Mouse (Mus musculus) CH12.LX (cell line): ENCODE measurements around the gene Fan1. TPM values are rescaled to one million over a fixed set of nuclear protein-coding genes. Genes with fewer than 3 reads are reported as not detected.

Experiments used
- DNase-seq: peaks from one replicate; pipeline ENCODE4 v3.0.0-alpha.2; 2013; ENCODE audit errors: extremely low read depth
- H3K27ac ChIP-seq: 2 replicates; pipeline ENCODE4 v1.5.1; 2012; ENCODE audit warnings: low read depth, mild to moderate bottlenecking, control low read depth, moderate library complexity; ENCODE audit not compliant: insufficient read depth
- H3K27me3 ChIP-seq: replicated peaks from 2 replicates; pipeline ENCODE3; 2012; ENCODE audit warnings: inconsistent platforms
- H3K36me3 ChIP-seq, 2 experiments: replicated peaks in 1 of 2; 2 replicates each; pipeline versions ENCODE3 to v1.6.1; 2012; ENCODE audit warnings: inconsistent platforms in 1 of 2, low read length in 1 of 2, mild to moderate bottlenecking in 1 of 2, mixed read lengths in 1 of 2, moderate library complexity in 1 of 2; ENCODE audit not compliant: control insufficient read depth in 1 of 2, insufficient read depth in 1 of 2
- H3K4me1 ChIP-seq, 2 experiments: 2 replicates each; pipeline ENCODE4 v1.6.1; 2012; ENCODE audit warnings: inconsistent platforms in 1 of 2, moderate library complexity in 1 of 2; ENCODE audit not compliant: insufficient read depth in 2 of 2, control insufficient read depth in 1 of 2
- H3K4me2 ChIP-seq: 2 replicates; pipeline ENCODE4 v1.6.1; 2012; ENCODE audit warnings: low read depth, mild to moderate bottlenecking, control low read depth; ENCODE audit not compliant: poor library complexity, insufficient read depth, severe bottlenecking
- H3K4me3 ChIP-seq, 3 experiments: fragments of 150-350 bp in 1 of 3; sonication (generic) in 1 of 3; replicated peaks in 1 of 3; 2 replicates each; pipeline versions ENCODE3 to v1.5.1; 2011 to 2012; ENCODE audit warnings: low read depth in 2 of 3, low read length in 2 of 3, mild to moderate bottlenecking in 2 of 3, moderate library complexity in 2 of 3, control low read depth in 1 of 3, improper control_type of control experiment in 1 of 3, inconsistent platforms in 1 of 3, mixed read lengths in 1 of 3; ENCODE audit not compliant: poor library complexity in 1 of 3
- H3K79me2 ChIP-seq: replicated peaks from 2 replicates; pipeline ENCODE4 v1.6.1; 2012; ENCODE audit warnings: mild to moderate bottlenecking, moderate library complexity; ENCODE audit not compliant: control insufficient read depth, poor library complexity, insufficient read depth, severe bottlenecking; ENCODE audit errors: extremely low read depth
- H3K9ac ChIP-seq: 2 replicates; pipeline ENCODE4 v1.6.1; 2012; ENCODE audit warnings: low read depth, mild to moderate bottlenecking, control low read depth, moderate library complexity; ENCODE audit not compliant: insufficient read depth
- H3K9me3 ChIP-seq: replicated peaks from 2 replicates; pipeline ENCODE3; 2012; ENCODE audit warnings: low read length, inconsistent platforms, mixed read lengths
- BHLHE40 ChIP-seq: IDR thresholded peaks from 2 replicates; pipeline ENCODE4 v1.6.1; 2011; ENCODE audit warnings: mild to moderate bottlenecking, low read depth, low read length, improper control_type of control experiment
- CHD1 ChIP-seq: IDR thresholded peaks from 2 replicates; pipeline ENCODE4 v1.6.1; 2012; ENCODE audit warnings: low read depth, low read length, improper control_type of control experiment, inconsistent platforms
- CHD2 ChIP-seq: IDR thresholded peaks from 2 replicates; pipeline ENCODE4 v1.6.1; 2011; ENCODE audit warnings: low read length, improper control_type of control experiment
- CTCF ChIP-seq, 2 experiments: IDR thresholded peaks in 1 of 2; conservative IDR thresholded peaks in 1 of 2; 2 replicates each; pipeline ENCODE4 v1.5.1; 2011 to 2012; ENCODE audit warnings: low read depth in 2 of 2, low read length in 2 of 2, improper control_type of control experiment in 1 of 2, inconsistent platforms in 1 of 2, mild to moderate bottlenecking in 1 of 2, moderate library complexity in 1 of 2
- E2F4 ChIP-seq: IDR thresholded peaks from 2 replicates; pipeline ENCODE4 v1.6.1; 2011; ENCODE audit warnings: low read depth, low read length, improper control_type of control experiment; ENCODE audit not compliant: insufficient replicate concordance
- ETS1 ChIP-seq: conservative IDR thresholded peaks from 2 replicates; pipeline ENCODE4 v1.6.1; 2012; ENCODE audit warnings: low read depth, mild to moderate bottlenecking, inconsistent platforms, low read length, improper control_type of control experiment, moderate library complexity
- HCFC1 ChIP-seq: IDR thresholded peaks from 2 replicates; pipeline ENCODE4 v1.6.1; 2012; ENCODE audit warnings: low read depth, mild to moderate bottlenecking, inconsistent platforms, low read length, improper control_type of control experiment
- IRF4 ChIP-seq: IDR thresholded peaks from 2 replicates; pipeline ENCODE4 v1.6.1; 2014; ENCODE audit warnings: low read depth, mild to moderate bottlenecking, inconsistent platforms, low read length, improper control_type of control experiment
- MAZ ChIP-seq: IDR thresholded peaks from 2 replicates; pipeline ENCODE4 v1.6.1; 2012; ENCODE audit warnings: low read depth, mild to moderate bottlenecking, inconsistent platforms, low read length, improper control_type of control experiment, moderate library complexity
- MEF2A ChIP-seq: IDR thresholded peaks from 2 replicates; pipeline ENCODE4 v1.6.1; 2014; ENCODE audit warnings: low read depth, mild to moderate bottlenecking, inconsistent platforms, low read length, improper control_type of control experiment, borderline replicate concordance
- MXI1 ChIP-seq: IDR thresholded peaks from 2 replicates; pipeline ENCODE4 v1.6.1; 2011; ENCODE audit warnings: mild to moderate bottlenecking, low read depth, low read length, improper control_type of control experiment
- NRF1 ChIP-seq: IDR thresholded peaks from 2 replicates; pipeline ENCODE4 v1.6.1; 2014; ENCODE audit warnings: low read depth, mild to moderate bottlenecking, inconsistent platforms, low read length, improper control_type of control experiment, moderate library complexity
- PAX5 ChIP-seq: IDR thresholded peaks from 2 replicates; pipeline ENCODE4 v1.6.1; 2012; ENCODE audit warnings: low read length, inconsistent platforms, mixed read lengths
- POLR2A ChIP-seq: IDR thresholded peaks from 2 replicates; pipeline ENCODE4 v1.6.1; 2011; ENCODE audit warnings: low read depth, mild to moderate bottlenecking, improper control_type of control experiment, low read length
- RAD21 ChIP-seq: IDR thresholded peaks from 2 replicates; pipeline ENCODE4 v1.6.1; 2011; ENCODE audit warnings: low read depth, mild to moderate bottlenecking, low read length, improper control_type of control experiment, moderate library complexity
- RCOR1 ChIP-seq: conservative IDR thresholded peaks from 2 replicates; pipeline ENCODE4 v1.6.1; 2012; ENCODE audit warnings: low read depth, mild to moderate bottlenecking, inconsistent platforms, low read length, improper control_type of control experiment
- TCF12 ChIP-seq: IDR thresholded peaks from 2 replicates; pipeline ENCODE4 v1.6.1; 2014; ENCODE audit warnings: low read depth, mild to moderate bottlenecking, inconsistent platforms, low read length, improper control_type of control experiment
- ZKSCAN1 ChIP-seq: IDR thresholded peaks from 2 replicates; pipeline ENCODE4 v1.6.1; 2012; ENCODE audit warnings: low read depth, inconsistent platforms, low read length, improper control_type of control experiment, borderline replicate concordance
- ZMIZ1 ChIP-seq: IDR thresholded peaks from 2 replicates; pipeline ENCODE4 v1.6.1; 2012; ENCODE audit warnings: low read depth, mild to moderate bottlenecking, inconsistent platforms, low read length, improper control_type of control experiment
- ZNF384 ChIP-seq: IDR thresholded peaks from 2 replicates; pipeline ENCODE4 v1.6.1; 2012; ENCODE audit warnings: low read depth, low read length, improper control_type of control experiment, inconsistent platforms
- dilution Hi-C: fragments of 300-500 bp; cut with MboI; formaldehyde crosslinking; loops from 2 replicates; pipeline ENCODE4 v1.14.3; 2020; ENCODE audit warnings: low sequenced_read_pairs; ENCODE audit not compliant: extremely low pct_unique_long_range_greater_than_20kb, extremely low pct_ligation_motif_present
- in situ Hi-C: fragments of 300-500 bp; cut with MboI; formaldehyde crosslinking; loops from 3 replicates; pipeline ENCODE4 v1.14.3; 2019; ENCODE audit warnings: low sequenced_read_pairs, low pct_ligation_motif_present, low pct_unique_long_range_greater_than_20kb, mixed read lengths
- polyA plus RNA-seq: library from polyadenylated mRNA; unstranded; fragments of >175 nt; gene quantifications from 2 replicates; pipeline ENCODE4 v1.2.1, GENCODE M21; 2012; ENCODE audit warnings: low read depth; ENCODE audit not compliant: insufficient read length
- total RNA-seq, 2 experiments: library from RNA; depleted of rRNA; stranded (reverse); fragments of 300-350 nt in 1 of 2; fragments of >200 nt in 1 of 2; gene quantifications; 2 replicates each; pipeline ENCODE4 v1.2.3; 2012 to 2014

The Fan1 gene
- total and polyA plus RNA-seq, 3 experiments = 2.6 to 4.6 (median 3.6) TPM

- Histone ChIP-seq H3K4me3 (no peak overlapping the region), H3K9ac (no peak overlapping the region), H3K27ac (no peak overlapping the region), H3K4me2 (no peak overlapping the region), H3K9me3 (no peaks in the 10 kb centered on the region), H3K79me2 (no peaks in the 10 kb centered on the region), H3K36me3 (peaks cover 17 to 65% of the 10 kb centered on the region in 2 experiments), H3K4me1 (peaks cover 0 to 10% of the 10 kb centered on the region in 2 experiments; a peak in 2 of 4 replicates), H3K27me3 (no peaks in the 10 kb centered on the region)
- dilution Hi-C loops (no loop called here), in situ Hi-C loops (no loop called here)
- no peak for DNase-seq
- TF ChIP-seq TCF12 (no peak), CTCF (conservative IDR thresholded peaks at IDR 0.05 in 1 of 2, IDR thresholded peaks at IDR 0.05 in 1 of 2; ENCODE audit: low read depth in 2 of 2, low read length in 2 of 2) (no peak), NRF1 (no peak), ZMIZ1 (no peak), MEF2A (no peak), IRF4 (no peak), ETS1 (no peak), CHD1 (no peak), MXI1 (no peak), MAZ (no peak), PAX5 (no peak), RAD21 (no peak), ZNF384 (no peak), CHD2 (no peak)
Measured at GRCm38 (mm10) chr7:64371940-64372878, 1.7 kb downstream of the Fan1 start.

GRCm38 (mm10) chr7:64369841-64370240 lies 4.1 kb downstream of the Fan1 start:
- dilution Hi-C loops = no loop called here
- H3K79me2 ChIP-seq = no peaks in the 10 kb centered on the region
- H3K27me3 ChIP-seq = no peaks in the 10 kb centered on the region
- in situ Hi-C loops = no loop called here
- no peak overlapping the region for H3K4me3 ChIP-seq
- no peaks in the 10 kb centered on the region for H3K9me3 ChIP-seq
- DNase-seq = no peak
- no peak for TF ChIP-seq MEF2A
- no peak for TF ChIP-seq TCF12
- no peak for TF ChIP-seq E2F4
- no peak for TF ChIP-seq ZNF384
- TF ChIP-seq RCOR1 = no peak
- no peak for TF ChIP-seq NRF1
- TF ChIP-seq ZKSCAN1 = no peak
- TF ChIP-seq HCFC1 = no peak
- TF ChIP-seq POLR2A = no peak
- TF ChIP-seq BHLHE40 = no peak
- H3K36me3 ChIP-seq = peaks cover 10 to 65% of the 10 kb centered on the region in 2 experiments
- no peak overlapping the region for H3K9ac ChIP-seq
- peaks cover 0 to 10% of the 10 kb centered on the region in 2 experiments; a peak in 2 of 4 replicates for H3K4me1 ChIP-seq
- H3K4me2 ChIP-seq = no peak overlapping the region
- H3K27ac ChIP-seq = no peak overlapping the region
